11 mouse cellular contexts compared by ENCODE assay signal in genomic region chr19:36129643-36130042, GRCm38 (mm10). TPM values are rescaled to one million over a fixed set of nuclear protein-coding genes. Genes with fewer than 3 reads are reported as not detected.
A peak's percentile ranks its signal among the peaks of the same experiment; 100 is the strongest.
DNase-seq lines count a peak whose midpoint lies in the region; ATAC-seq lines count a peak whose summit lies in the region.
"Had no signal": no experiment of that assay in that cellular context is flagged by ENCODE, and none has a peak within 500 bp of the region (broad histone marks: within the 10 kb centered on the region; RNA-seq: fewer than 3 reads in every experiment).

No protein-coding gene starts in this region.

- H3K27me3 ChIP-seq in intestine, embryonic 16.5 days (replicated peaks; ENCODE audit: control insufficient read depth, insufficient read depth, low read length), result no peaks in the 10 kb centered on the region
- H3K27me3 ChIP-seq in hindbrain, embryonic 14.5 days (ENCODE audit: control insufficient read depth, insufficient read depth, low read length), result no peaks in the 10 kb centered on the region
- no peaks in the 10 kb centered on the region for H3K27me3 ChIP-seq in midbrain, embryonic 11.5 days (ENCODE audit: control insufficient read depth, insufficient read depth, low read length)
- H3K27me3 ChIP-seq: hindbrain, embryonic 15.5 days had no signal

- no peaks in the 10 kb centered on the region for H3K9me3 ChIP-seq in intestine, embryonic 16.5 days (ENCODE audit: control insufficient read depth, low read length)
- H3K9me3 ChIP-seq in hindbrain, embryonic 14.5 days (ENCODE audit: control insufficient read depth, low read length), result no peaks in the 10 kb centered on the region
- H3K9me3 ChIP-seq in midbrain, embryonic 11.5 days (ENCODE audit: control insufficient read depth, low read length), result no peaks in the 10 kb centered on the region
- H3K9me3 ChIP-seq: hindbrain, embryonic 15.5 days had no signal

- no peak overlapping the region; the same call in 1 of the 2 replicates for H3K4me2 ChIP-seq in intestine, embryonic 16.5 days (ENCODE audit: low read depth, low read length)
- no peak overlapping the region for H3K4me2 ChIP-seq in hindbrain, embryonic 14.5 days (replicated peaks)
- H3K4me2 ChIP-seq in midbrain, embryonic 11.5 days, result no peak overlapping the region
- H3K4me2 ChIP-seq: hindbrain, embryonic 15.5 days had no signal

- peak; percentile 21 to 36 for DNase-seq in kidney, postnatal 4 days
- no peak for DNase-seq in kidney, adult 9 months
- no peak for DNase-seq in cerebellum, adult 11-12 months
- DNase-seq in hindbrain, embryonic 14.5 days (ENCODE audit: low spot score), result no peak
- DNase-seq in midbrain, embryonic 11.5 days (ENCODE audit: low spot score, missing footprints), result no peak
- DNase-seq: thymus, postnatal 25 days had no signal

- H3K27ac ChIP-seq in intestine, embryonic 16.5 days (ENCODE audit: low read length), result no peak overlapping the region; the same call in 1 of the 2 replicates
- no peak overlapping the region for H3K27ac ChIP-seq in hindbrain, embryonic 14.5 days
- no peak overlapping the region for H3K27ac ChIP-seq in midbrain, embryonic 11.5 days (ENCODE audit: low read depth, low read length)
- H3K27ac ChIP-seq: hindbrain, embryonic 15.5 days had no signal

- no peak overlapping the region for H3K4me3 ChIP-seq in intestine, embryonic 16.5 days (ENCODE audit: low read length)
- no peak overlapping the region for H3K4me3 ChIP-seq in hindbrain, embryonic 14.5 days (replicated peaks; ENCODE audit: low read length)
- no peak overlapping the region for H3K4me3 ChIP-seq in midbrain, embryonic 11.5 days (ENCODE audit: low read depth, low read length)
- H3K4me3 ChIP-seq: hindbrain, embryonic 15.5 days had no signal

- H3K9ac ChIP-seq in intestine, embryonic 16.5 days (ENCODE audit: low read depth, low read length), result no peak overlapping the region
- H3K9ac ChIP-seq in hindbrain, embryonic 14.5 days, result no peak overlapping the region
- no peak overlapping the region for H3K9ac ChIP-seq in midbrain, embryonic 11.5 days (ENCODE audit: low read length)
- H3K9ac ChIP-seq: hindbrain, embryonic 15.5 days had no signal

- 12% methylated on average over 12 of the region's 12 CpGs for WGBS in intestine, embryonic 16.5 days
- WGBS in hindbrain, embryonic 14.5 days, result 69% methylated on average over 12 of the region's 12 CpGs
- 65% methylated on average over 12 of the region's 12 CpGs for WGBS in midbrain, embryonic 11.5 days

- no peaks in the 10 kb centered on the region for H3K4me1 ChIP-seq in intestine, embryonic 16.5 days (ENCODE audit: control insufficient read depth, insufficient read depth, low read length)
- no peaks in the 10 kb centered on the region for H3K4me1 ChIP-seq in hindbrain, embryonic 14.5 days (replicated peaks; ENCODE audit: control insufficient read depth, insufficient read depth, low read length)
- H3K4me1 ChIP-seq in midbrain, embryonic 11.5 days (ENCODE audit: control insufficient read depth, insufficient read depth, low read length), result no peaks in the 10 kb centered on the region
- H3K4me1 ChIP-seq: hindbrain, embryonic 15.5 days had no signal

- peak; percentile 85 for ATAC-seq in common myeloid progenitor, adult 5-6 weeks (replicated peaks; ENCODE audit: low read depth, poor library complexity, severe bottlenecking)
- peak; percentile 38 for ATAC-seq in intestine, embryonic 16.5 days
- peak; percentile 59; the same call in 1 of the 2 replicates for ATAC-seq in megakaryocyte-erythroid progenitor cell, adult 5-6 weeks (replicated peaks; ENCODE audit: low FRiP score, low TSS enrichment, poor library complexity, severe bottlenecking)
- no peak for ATAC-seq in hindbrain, embryonic 14.5 days (ENCODE audit: low FRiP score)
- no peak for ATAC-seq in midbrain, embryonic 11.5 days (ENCODE audit: low FRiP score)

- H3K36me3 ChIP-seq in intestine, embryonic 16.5 days (ENCODE audit: control insufficient read depth, insufficient read depth, low read length), result no peaks in the 10 kb centered on the region
- no peaks in the 10 kb centered on the region for H3K36me3 ChIP-seq in hindbrain, embryonic 14.5 days (replicated peaks; ENCODE audit: control insufficient read depth, insufficient read depth)
- H3K36me3 ChIP-seq in midbrain, embryonic 11.5 days (ENCODE audit: control insufficient read depth, insufficient read depth, low read length), result no peaks in the 10 kb centered on the region
- H3K36me3 ChIP-seq: hindbrain, embryonic 15.5 days had no signal

RNA-seq across cellular contexts. Expression of gene Ankrd1, which starts 9.7 kb away (rescaled TPM):
- total RNA-seq in common myeloid progenitor, adult 5-6 weeks (2017), result not detected in 2 replicates
- polyA plus RNA-seq in intestine, embryonic 16.5 days (2015; fragmentation: Nextera tagmentation; extraction: Ambion mirVana), result 0.09 and 0.22 TPM in 2 replicates
- not detected in 2 replicates for total RNA-seq in megakaryocyte-erythroid progenitor cell, adult 5-6 weeks (2014; fragmentation: Nextera tagmentation)
- not detected in 2 replicates for total RNA-seq in megakaryocyte-erythroid progenitor cell, adult 5-6 weeks (2017)
- polyA plus RNA-seq in hindbrain, embryonic 14.5 days (2014; fragmentation: Nextera tagmentation; extraction: Ambion mirVana), result 0.10 and 0.20 TPM in 2 replicates
- not detected in 2 replicates for polyA plus RNA-seq in midbrain, embryonic 11.5 days (2014; fragmentation: Nextera tagmentation; extraction: Ambion mirVana)
- total RNA-seq: neutrophil, adult 5-6 weeks had no signal
- polyA plus RNA-seq: hindbrain, embryonic 15.5 days had no signal

RNA-seq across cellular contexts. Expression of gene Rpp30, which starts 46.1 kb away (rescaled TPM):
- total RNA-seq in common myeloid progenitor, adult 5-6 weeks (2017), result 41.8 and 47.7 TPM in 2 replicates
- 51.8 and 57.5 TPM in 2 replicates for polyA plus RNA-seq in intestine, embryonic 16.5 days (2015; fragmentation: Nextera tagmentation; extraction: Ambion mirVana)
- 52.0 and 57.9 TPM in 2 replicates for total RNA-seq in megakaryocyte-erythroid progenitor cell, adult 5-6 weeks (2014; fragmentation: Nextera tagmentation)
- 69.3 and 79.7 TPM in 2 replicates for total RNA-seq in megakaryocyte-erythroid progenitor cell, adult 5-6 weeks (2017)
- 68.0 and 69.7 TPM in 2 replicates for polyA plus RNA-seq in hindbrain, embryonic 14.5 days (2014; fragmentation: Nextera tagmentation; extraction: Ambion mirVana)
- polyA plus RNA-seq in midbrain, embryonic 11.5 days (2014; fragmentation: Nextera tagmentation; extraction: Ambion mirVana), result 112 and 123 TPM in 2 replicates

Comparison
In these comparisons a context has a peak if more than half of its experiments do, and no peak if none do; other contexts are left out.
1. DNase-seq: peak in kidney, postnatal 4 days (2 of 2); none in kidney, adult 9 months (single experiment), cerebellum, adult 11-12 months (single experiment), hindbrain, embryonic 14.5 days (single experiment) and midbrain, embryonic 11.5 days (single experiment).
2. ATAC-seq: peak in common myeloid progenitor, adult 5-6 weeks (single experiment), intestine, embryonic 16.5 days (single experiment) and megakaryocyte-erythroid progenitor cell, adult 5-6 weeks (single experiment); none in hindbrain, embryonic 14.5 days (single experiment) and midbrain, embryonic 11.5 days (single experiment).